Mouse (Mus musculus) A20 (cell line): ENCODE results near the gene Kcnip3.
A peak's percentile ranks its signal among the peaks of the same experiment; 100 is the strongest.

Experiments used
- DNase-seq: peaks from one replicate; pipeline ENCODE4 v3.0.0-alpha.2; 2011; ENCODE audit warnings: low read depth, low spot score

The Kcnip3 gene

GRCm38 (mm10) chr2:127470661-127471060 is 51.2 kb downstream of the Kcnip3 start:
- no peak for DNase-seq

- DNase-seq: no peak
Observed at GRCm38 (mm10) chr2:127470183-127470582, 51.7 kb downstream of the Kcnip3 start.

DNA sequence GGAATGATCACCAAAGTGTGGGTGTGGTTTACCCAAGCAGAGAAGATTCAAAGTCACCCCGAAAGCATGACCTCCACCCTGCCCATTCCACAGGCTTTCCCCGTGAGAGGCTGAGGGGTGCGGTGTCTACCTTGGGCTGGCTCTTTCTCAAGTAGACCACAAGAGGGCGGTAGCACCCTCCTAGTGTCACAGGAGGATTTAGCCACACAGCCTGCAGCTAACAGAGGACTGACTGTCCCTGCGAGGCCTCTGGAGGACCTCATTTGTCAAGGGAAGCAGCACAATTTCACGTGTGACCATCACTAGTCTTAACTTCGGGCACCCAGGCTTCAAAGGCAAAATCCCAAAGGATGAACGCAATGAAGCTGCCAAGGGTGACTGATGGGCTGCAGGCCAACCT is 59.6 kb downstream of the Kcnip3 start:
- peak; percentile 69 for DNase-seq

GRCm38 (mm10) chr2:127461351-127461750 is 60.5 kb downstream of the Kcnip3 start:
- DNase-seq: no peak

DNA sequence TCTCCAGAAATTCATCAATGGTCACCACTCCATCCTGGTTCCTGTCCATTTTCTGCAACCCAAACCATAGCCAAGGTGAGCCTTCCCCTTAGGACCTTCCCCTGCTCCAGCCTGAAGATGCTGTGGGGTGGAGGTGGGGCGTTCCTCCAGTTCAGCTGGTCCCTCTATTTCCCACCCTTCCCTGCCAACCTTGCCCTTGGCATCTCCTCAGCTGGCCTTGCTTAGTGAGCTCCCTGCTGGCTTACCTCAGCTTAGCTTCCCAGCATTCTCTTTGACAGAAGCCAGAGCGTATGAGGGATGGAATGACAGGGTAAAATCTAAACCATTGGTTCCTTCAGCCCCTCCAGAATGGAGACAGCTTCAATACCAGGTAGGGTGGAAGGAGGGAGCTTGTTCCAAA is 62.6 kb downstream of the Kcnip3 start:
- DNase-seq: no peak

GRCm38 (mm10) chr2:127453764-127454163 is 68.1 kb downstream of the Kcnip3 start:
- peak; percentile 73 for DNase-seq

GRCm38 (mm10) chr2:127453141-127453540 is 68.8 kb downstream of the Kcnip3 start:
- DNase-seq: no peak

DNA sequence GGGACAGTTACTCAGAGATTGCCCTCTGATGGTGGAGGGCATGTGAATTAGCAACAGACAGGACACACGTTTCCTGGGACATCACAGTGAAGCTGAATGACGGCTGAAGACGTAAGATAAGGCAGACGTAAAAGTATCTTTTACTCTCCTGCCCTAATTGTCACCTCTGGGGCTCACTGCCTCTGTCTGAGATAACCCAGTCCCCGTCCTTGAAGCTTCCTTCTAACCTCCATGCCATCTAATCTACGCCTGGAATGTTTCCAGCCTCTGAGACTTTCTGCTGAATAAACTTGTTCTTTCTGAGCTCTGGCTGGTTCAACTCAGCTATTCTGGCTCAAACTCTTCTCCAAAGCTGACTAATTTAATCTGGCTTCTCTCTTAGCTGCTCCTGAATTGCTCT is 70.1 kb downstream of the Kcnip3 start:
- DNase-seq: no peak

DNA sequence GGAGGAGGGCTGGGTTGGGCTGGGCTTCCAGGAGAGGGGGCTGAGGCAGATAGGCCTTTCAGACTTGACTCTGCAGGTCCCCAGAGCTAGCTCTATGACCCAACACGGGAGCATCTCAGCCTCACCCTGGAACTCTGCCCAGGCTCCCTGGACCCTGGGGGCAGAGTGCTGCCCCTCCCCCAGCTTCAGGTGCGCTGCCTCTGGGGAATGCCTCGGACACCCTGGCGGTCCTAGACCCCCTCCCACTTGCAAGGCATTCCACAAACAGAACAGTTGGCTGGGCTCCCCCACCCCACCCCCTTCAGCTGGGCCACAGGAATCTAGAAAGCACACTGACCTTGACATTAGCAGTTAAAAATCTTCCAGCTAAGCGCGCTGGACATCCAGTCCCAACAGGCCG is 72.2 kb downstream of the Kcnip3 start:
- DNase-seq: no peak

DNA sequence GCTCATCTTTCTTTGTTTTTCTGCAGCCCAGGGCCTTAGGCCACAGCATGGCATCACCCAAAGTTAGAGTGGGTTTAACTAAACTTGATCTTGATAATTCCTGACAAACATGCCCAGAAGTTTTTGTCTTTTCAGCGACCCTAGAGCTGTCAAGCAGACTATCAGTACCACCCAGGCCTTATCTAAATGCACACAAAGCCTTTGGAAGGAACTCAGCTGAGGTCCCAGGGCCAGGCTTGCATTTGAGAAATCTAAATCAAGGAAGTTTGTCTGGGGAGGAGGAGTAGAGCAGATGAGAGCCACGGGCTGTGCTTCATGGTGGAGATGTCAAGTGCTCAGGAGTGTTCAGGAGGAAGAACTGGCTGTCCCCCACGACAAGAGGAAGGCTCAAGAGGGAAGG is 75.0 kb downstream of the Kcnip3 start:
- no peak for DNase-seq

GRCm38 (mm10) chr2:127444055-127444789 is 77.7 kb downstream of the Kcnip3 start, which contains the start of gene Fahd2a:
Fahd2a (minus strand) TSS chr2:127444565.
- DNase-seq: peak; percentile 96

DNA sequence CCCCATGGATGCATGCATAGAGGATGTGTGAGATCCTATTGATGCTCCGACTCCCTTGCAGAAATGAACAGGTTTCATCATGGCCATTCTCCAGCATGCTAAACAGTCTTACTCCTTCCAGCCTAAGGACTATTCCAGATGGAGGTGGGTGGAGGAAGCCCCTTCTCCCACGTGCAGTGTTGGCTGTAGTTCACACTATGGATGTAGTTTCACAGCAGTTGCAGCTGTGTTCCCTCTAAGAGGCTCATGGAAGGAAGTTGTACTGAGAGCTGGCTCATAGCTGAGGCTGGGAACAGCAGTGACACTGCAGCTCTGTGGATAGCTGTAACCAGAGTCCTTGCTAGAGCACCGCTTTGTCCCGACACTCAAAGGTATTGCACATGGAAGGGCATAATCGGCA is 84.2 kb downstream of the Kcnip3 start:
- no peak for DNase-seq

DNA sequence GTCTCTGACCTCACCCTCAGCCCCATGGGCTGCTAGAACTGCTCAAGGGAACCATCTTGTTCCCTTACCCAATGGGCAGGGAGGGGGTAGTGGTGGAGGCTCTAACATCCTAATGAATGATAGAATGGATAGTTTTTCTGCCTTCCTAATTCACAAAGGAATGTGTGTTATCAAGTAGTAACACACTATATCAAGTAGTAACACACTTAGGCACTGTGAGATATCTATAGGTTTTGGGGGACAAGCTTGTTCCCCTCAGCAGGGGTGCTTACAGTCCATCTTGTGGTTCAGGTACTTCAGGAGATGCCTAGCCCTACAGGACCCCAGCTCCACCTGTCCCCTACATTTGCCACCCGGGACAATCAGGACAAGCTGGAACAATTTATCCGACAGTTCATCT is 86.3 kb downstream of the Kcnip3 start:
- no peak for DNase-seq

GRCm38 (mm10) chr2:127435135-127435534 is 86.8 kb downstream of the Kcnip3 start:
- peak; percentile 37 for DNase-seq

GRCm38 (mm10) chr2:127433487-127434295 is 88.2 kb downstream of the Kcnip3 start:
- no peak for DNase-seq

DNA sequence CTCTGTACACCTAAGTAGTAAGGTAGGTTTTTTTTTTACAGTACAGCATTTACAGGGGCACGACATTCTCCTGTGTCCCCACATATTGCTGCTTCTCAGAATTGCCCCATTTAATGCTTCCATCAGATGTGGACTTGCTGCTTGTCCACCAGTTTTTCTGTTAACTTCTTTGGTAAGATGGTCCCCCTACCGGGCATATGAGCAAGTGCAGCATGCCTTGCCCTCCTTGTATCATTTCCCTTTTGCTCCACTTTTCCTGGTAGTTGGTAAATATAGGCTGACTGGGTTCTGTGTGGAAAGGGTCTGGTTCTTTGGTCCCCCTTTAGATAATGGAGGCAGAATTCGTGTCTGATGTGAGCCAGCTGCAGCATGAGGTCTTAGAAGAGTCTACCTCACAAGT is 91.7 kb downstream of the Kcnip3 start:
- peak; percentile 57 for DNase-seq

- no peak for DNase-seq
Observed at GRCm38 (mm10) chr2:127424977-127425376, 96.9 kb downstream of the Kcnip3 start, which contains the start of gene Gpat2. Gpat2 (plus strand) TSS chr2:127425199.

- DNase-seq: no peak
Observed at GRCm38 (mm10) chr2:127418266-127418970, 103.5 kb downstream of the Kcnip3 start.

GRCm38 (mm10) chr2:127416706-127417105 is 105.2 kb downstream of the Kcnip3 start:
- no peak for DNase-seq

GRCm38 (mm10) chr2:127415806-127416205 is 106.1 kb downstream of the Kcnip3 start:
- DNase-seq: no peak

GRCm38 (mm10) chr2:127411126-127411525 is 110.8 kb downstream of the Kcnip3 start:
- DNase-seq: no peak
